Mouse (Mus musculus): ENCODE data around the gene Ubp1. TPM values are rescaled to one million over a fixed set of nuclear protein-coding genes. Genes with fewer than 3 reads are reported as not detected.

Gene Ubp1
- polyA plus RNA-seq, 1 experiment: 134 TPM

- TF ChIP-seq POLR2A (IDR thresholded peaks at IDR 0.05; ENCODE audit: borderline replicate concordance, extremely low read depth, insufficient read depth, insufficient read length, poor library complexity, severe bottlenecking): no peak
- TF ChIP-seq CTCF (IDR thresholded peaks at IDR 0.05; ENCODE audit: borderline replicate concordance, extremely low read depth, insufficient read depth, insufficient read length): no peak
- DNase-seq (ENCODE audit: low read depth): no peak
Measured at GRCm38 (mm10) chr9:113935638-113936037, 4.9 kb downstream of the Ubp1 start.

GRCm38 (mm10) chr9:113939063-113939850, 8.5 kb downstream of the Ubp1 start:
- no peak for DNase-seq (ENCODE audit: low read depth)
- TF ChIP-seq POLR2A (IDR thresholded peaks at IDR 0.05; ENCODE audit: borderline replicate concordance, extremely low read depth, insufficient read depth, insufficient read length, poor library complexity, severe bottlenecking): no peak
- TF ChIP-seq CTCF (IDR thresholded peaks at IDR 0.05; ENCODE audit: borderline replicate concordance, extremely low read depth, insufficient read depth, insufficient read length): no peak

- DNase-seq (ENCODE audit: low read depth): no peak
- TF ChIP-seq POLR2A (IDR thresholded peaks at IDR 0.05; ENCODE audit: borderline replicate concordance, extremely low read depth, insufficient read depth, insufficient read length, poor library complexity, severe bottlenecking) (no peak), CTCF (IDR thresholded peaks at IDR 0.05; ENCODE audit: borderline replicate concordance, extremely low read depth, insufficient read depth, insufficient read length) (no peak)
Measured at GRCm38 (mm10) chr9:113941103-113941805, 10.5 kb downstream of the Ubp1 start.

DNA sequence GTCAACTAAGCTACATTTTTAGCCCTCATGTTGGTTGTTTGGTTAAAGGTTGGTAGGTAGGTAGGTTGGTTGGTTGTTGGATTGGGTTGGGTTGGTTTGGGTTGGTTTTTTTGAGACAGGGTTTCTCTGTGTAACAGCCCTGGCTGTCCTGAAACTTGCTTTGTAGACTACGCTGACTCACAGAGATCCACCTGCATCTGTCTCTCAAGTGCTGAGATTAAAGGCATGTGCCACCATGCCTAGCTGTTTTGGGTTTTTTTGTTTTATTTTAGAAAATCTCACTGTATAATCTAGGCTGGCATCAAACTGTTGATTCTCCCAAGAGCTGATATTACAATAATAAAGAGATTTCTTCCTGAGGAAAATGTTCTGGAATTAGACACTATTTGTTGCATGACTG, 12.6 kb downstream of the Ubp1 start:
- no peak for DNase-seq (ENCODE audit: low read depth)
- TF ChIP-seq POLR2A (IDR thresholded peaks at IDR 0.05; ENCODE audit: borderline replicate concordance, extremely low read depth, insufficient read depth, insufficient read length, poor library complexity, severe bottlenecking): no peak
- TF ChIP-seq CTCF (IDR thresholded peaks at IDR 0.05; ENCODE audit: borderline replicate concordance, extremely low read depth, insufficient read depth, insufficient read length): no peak

DNA sequence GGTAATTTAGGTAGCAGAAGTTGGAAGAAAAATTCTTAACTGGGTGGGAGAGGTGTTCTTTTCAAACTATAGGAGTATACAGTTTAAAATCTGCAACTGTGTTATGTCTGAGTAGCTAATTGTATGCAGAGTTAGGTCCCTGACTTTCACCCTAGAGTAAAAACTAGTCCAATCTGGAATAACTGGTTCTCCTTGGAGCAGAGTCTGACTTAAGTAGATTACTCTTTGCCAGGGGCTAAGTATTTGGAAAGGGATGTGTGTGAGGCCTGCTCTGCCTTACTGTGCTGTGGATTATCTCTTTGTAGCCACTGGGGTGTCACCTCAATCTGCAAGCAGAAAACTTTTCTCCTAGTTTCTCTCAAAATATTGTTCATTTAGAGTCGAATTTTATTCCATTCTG, 16.5 kb downstream of the Ubp1 start:
- no peak for TF ChIP-seq CTCF (IDR thresholded peaks at IDR 0.05; ENCODE audit: borderline replicate concordance, extremely low read depth, insufficient read depth, insufficient read length)
- TF ChIP-seq POLR2A (IDR thresholded peaks at IDR 0.05; ENCODE audit: borderline replicate concordance, extremely low read depth, insufficient read depth, insufficient read length, poor library complexity, severe bottlenecking): no peak
- no peak for DNase-seq (ENCODE audit: low read depth)

- TF ChIP-seq CTCF (IDR thresholded peaks at IDR 0.05; ENCODE audit: borderline replicate concordance, extremely low read depth, insufficient read depth, insufficient read length) (no peak), POLR2A (IDR thresholded peaks at IDR 0.05; ENCODE audit: borderline replicate concordance, extremely low read depth, insufficient read depth, insufficient read length, poor library complexity, severe bottlenecking) (no peak)
- no peak for DNase-seq (ENCODE audit: low read depth)
Measured at GRCm38 (mm10) chr9:113957777-113958176, 27.0 kb downstream of the Ubp1 start.

DNA sequence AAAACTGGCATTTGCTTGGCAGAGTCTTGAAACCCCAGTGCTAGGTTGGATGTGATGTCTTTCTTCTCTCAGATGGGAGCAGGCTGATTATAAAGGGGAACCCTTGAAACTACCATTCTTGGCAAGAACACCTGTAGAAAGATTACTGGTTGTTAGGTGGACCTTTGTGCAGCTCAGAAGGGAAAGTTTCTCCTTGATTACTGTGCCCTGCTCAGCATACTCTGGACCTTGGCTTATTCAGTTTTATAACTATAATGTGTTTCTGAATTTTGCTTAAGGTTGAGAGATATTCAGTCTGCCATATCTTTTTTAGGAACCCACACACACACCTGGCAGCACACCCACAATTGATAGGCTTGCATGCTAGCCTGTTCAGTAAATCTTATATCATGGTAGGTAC, 33.0 kb downstream of the Ubp1 start:
- no peak for DNase-seq (ENCODE audit: low read depth)
- TF ChIP-seq CTCF (IDR thresholded peaks at IDR 0.05; ENCODE audit: borderline replicate concordance, extremely low read depth, insufficient read depth, insufficient read length) (no peak), POLR2A (IDR thresholded peaks at IDR 0.05; ENCODE audit: borderline replicate concordance, extremely low read depth, insufficient read depth, insufficient read length, poor library complexity, severe bottlenecking) (no peak)

- no peak for DNase-seq (ENCODE audit: low read depth)
- TF ChIP-seq POLR2A (IDR thresholded peaks at IDR 0.05; ENCODE audit: borderline replicate concordance, extremely low read depth, insufficient read depth, insufficient read length, poor library complexity, severe bottlenecking): no peak
Measured at GRCm38 (mm10) chr9:113964415-113964814, 33.7 kb downstream of the Ubp1 start.

DNA sequence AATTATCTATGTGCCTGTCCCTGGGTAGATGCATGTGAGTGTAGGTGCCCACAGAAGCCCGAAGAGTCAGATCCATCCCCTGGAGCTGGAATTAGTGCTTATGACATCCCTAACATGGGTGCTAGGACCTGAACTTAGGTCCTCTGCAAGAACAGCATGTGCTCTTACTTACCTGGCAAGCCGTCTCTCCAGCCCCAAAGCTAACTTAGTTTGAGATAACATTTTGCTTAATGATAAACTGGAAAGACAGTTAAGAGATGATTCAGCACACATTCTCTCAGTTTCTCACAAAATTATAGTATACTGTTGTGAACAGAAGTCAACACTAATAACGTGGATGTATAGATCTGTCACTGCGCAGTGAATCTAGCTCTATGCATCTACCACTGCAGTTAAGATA, 36.1 kb downstream of the Ubp1 start:
- DNase-seq (ENCODE audit: low read depth): no peak
- TF ChIP-seq CTCF (IDR thresholded peaks at IDR 0.05; ENCODE audit: borderline replicate concordance, extremely low read depth, insufficient read depth, insufficient read length): no peak
- no peak for TF ChIP-seq POLR2A (IDR thresholded peaks at IDR 0.05; ENCODE audit: borderline replicate concordance, extremely low read depth, insufficient read depth, insufficient read length, poor library complexity, severe bottlenecking)

- DNase-seq (ENCODE audit: low read depth): no peak
- TF ChIP-seq POLR2A (IDR thresholded peaks at IDR 0.05; ENCODE audit: borderline replicate concordance, extremely low read depth, insufficient read depth, insufficient read length, poor library complexity, severe bottlenecking): no peak
- TF ChIP-seq CTCF (IDR thresholded peaks at IDR 0.05; ENCODE audit: borderline replicate concordance, extremely low read depth, insufficient read depth, insufficient read length): no peak
Measured at GRCm38 (mm10) chr9:113968967-113969366, 38.2 kb downstream of the Ubp1 start.

DNA sequence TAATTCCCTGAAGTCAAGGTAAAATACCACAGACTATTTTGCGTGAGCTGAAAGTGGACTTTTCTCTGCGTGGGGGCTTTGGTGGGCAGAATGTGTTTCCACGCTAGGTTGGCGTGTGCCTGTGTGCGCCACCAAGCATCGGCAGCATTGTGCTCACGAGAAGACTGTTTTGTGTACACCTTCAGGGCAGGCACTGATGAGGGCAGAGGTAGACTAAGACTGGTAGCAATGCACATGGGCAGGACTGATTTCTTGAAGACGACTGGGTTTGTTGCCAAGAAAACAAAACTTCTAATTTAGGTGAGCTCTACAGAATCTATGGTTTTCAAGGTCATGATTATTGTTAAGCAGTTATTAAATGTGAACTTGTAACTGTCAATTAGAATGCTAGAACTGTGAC, 38.7 kb downstream of the Ubp1 start:
- no peak for DNase-seq (ENCODE audit: low read depth)
- TF ChIP-seq CTCF (IDR thresholded peaks at IDR 0.05; ENCODE audit: borderline replicate concordance, extremely low read depth, insufficient read depth, insufficient read length): no peak
- no peak for TF ChIP-seq POLR2A (IDR thresholded peaks at IDR 0.05; ENCODE audit: borderline replicate concordance, extremely low read depth, insufficient read depth, insufficient read length, poor library complexity, severe bottlenecking)

DNA sequence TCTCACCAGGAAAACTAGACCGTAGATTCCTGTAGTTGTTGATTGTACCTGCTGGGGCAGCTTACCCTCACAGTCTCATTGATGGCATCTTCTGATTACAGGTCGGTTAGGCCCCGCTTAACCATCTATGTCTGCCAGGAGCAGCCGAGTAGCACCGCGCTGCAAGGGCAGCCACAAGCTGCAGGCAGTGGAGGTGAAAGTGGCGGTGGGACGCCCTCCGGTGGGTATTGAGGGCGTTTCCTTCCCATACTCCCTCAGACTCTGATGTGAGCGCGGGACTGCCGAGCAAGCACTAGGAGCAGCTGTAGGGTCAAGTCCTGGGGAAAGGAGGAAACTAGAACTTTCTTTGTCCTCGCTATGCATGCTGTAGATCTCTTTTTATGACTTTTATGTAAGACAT, 39.3 kb downstream of the Ubp1 start:
- TF ChIP-seq POLR2A (IDR thresholded peaks at IDR 0.05; ENCODE audit: borderline replicate concordance, extremely low read depth, insufficient read depth, insufficient read length, poor library complexity, severe bottlenecking) (no peak), CTCF (IDR thresholded peaks at IDR 0.05; ENCODE audit: borderline replicate concordance, extremely low read depth, insufficient read depth, insufficient read length) (no peak)
- no peak for DNase-seq (ENCODE audit: low read depth)
